Mouse (Mus musculus): ENCODE measurements around the gene Trio. TPM values are rescaled to one million over a fixed set of nuclear protein-coding genes. Genes with fewer than 3 reads are reported as not detected.

Trio gene
- polyA plus RNA-seq, 1 experiment from 2014 or later = 16.2 TPM

GRCm38 (mm10) chr15:27783092-27783491, 242.6 kb downstream of the Trio start:
- Histone ChIP-seq H3K36me3 (no peaks in the 10 kb centered on the region), H3K4me2 (peak overlapping the region; percentile 48), H3K4me3 (0 out of 2 replicates have a peak overlapping the region, but pooled peaks have one; percentile 3), H3K27me3 (no peaks in the 10 kb centered on the region), H3K4me1 (replicated peaks) (peaks cover 96% of the 10 kb centered on the region), H3K9ac (peak overlapping the region; percentile 29), H3K9me3 (replicated peaks) (no peaks in the 10 kb centered on the region), H3K27ac (peak overlapping the region; percentile 93)
- WGBS = 41% methylated on average over 8 of the region's 8 CpGs
- no peak for ATAC-seq (replicated peaks; ENCODE audit: insufficient number of reproducible peaks, insufficient read depth, low FRiP score, low read depth)

GRCm38 (mm10) chr15:27782383-27783036, 243.1 kb downstream of the Trio start:
- peak overlapping the region; percentile 93 for H3K27ac ChIP-seq
- no peak overlapping the region for H3K4me3 ChIP-seq
- H3K9ac ChIP-seq = no peak overlapping the region
- no peaks in the 10 kb centered on the region for H3K9me3 ChIP-seq (replicated peaks)
- no peaks in the 10 kb centered on the region for H3K36me3 ChIP-seq
- no peaks in the 10 kb centered on the region for H3K27me3 ChIP-seq
- peak; percentile 72 for ATAC-seq (replicated peaks; ENCODE audit: insufficient number of reproducible peaks, insufficient read depth, low FRiP score, low read depth)
- 16% methylated on average over 15 of the region's 15 CpGs for WGBS
- H3K4me2 ChIP-seq = peak overlapping the region; percentile 48
- H3K4me1 ChIP-seq (replicated peaks) = peaks cover 98% of the 10 kb centered on the region

GRCm38 (mm10) chr15:27779827-27780226, 245.8 kb downstream of the Trio start:
- Histone ChIP-seq H3K4me1 (replicated peaks) (peaks cover 83% of the 10 kb centered on the region), H3K9me3 (replicated peaks) (no peaks in the 10 kb centered on the region), H3K4me3 (no peak overlapping the region), H3K9ac (no peak overlapping the region), H3K4me2 (no peak overlapping the region), H3K27me3 (no peaks in the 10 kb centered on the region), H3K27ac (peak overlapping the region; percentile 90), H3K36me3 (no peaks in the 10 kb centered on the region)
- WGBS = 38% methylated on average over 10 of the region's 10 CpGs
- no peak for ATAC-seq (replicated peaks; ENCODE audit: insufficient number of reproducible peaks, insufficient read depth, low FRiP score, low read depth)

GRCm38 (mm10) chr15:27779398-27779797, 246.2 kb downstream of the Trio start:
- ATAC-seq (replicated peaks; ENCODE audit: insufficient number of reproducible peaks, insufficient read depth, low FRiP score, low read depth) = no peak
- Histone ChIP-seq H3K9ac (no peak overlapping the region), H3K27me3 (no peaks in the 10 kb centered on the region), H3K9me3 (replicated peaks) (no peaks in the 10 kb centered on the region), H3K27ac (peak overlapping the region; percentile 90), H3K36me3 (no peaks in the 10 kb centered on the region), H3K4me3 (no peak overlapping the region), H3K4me2 (no peak overlapping the region), H3K4me1 (replicated peaks) (peaks cover 79% of the 10 kb centered on the region)
- 56% methylated on average over 11 of the region's 11 CpGs for WGBS

- H3K9ac ChIP-seq = no peak overlapping the region; the same call in 1 of the 2 replicates
- H3K36me3 ChIP-seq = peaks cover 10% of the 10 kb centered on the region
- H3K4me2 ChIP-seq = peak overlapping the region; percentile 15
- H3K9me3 ChIP-seq (replicated peaks) = no peaks in the 10 kb centered on the region
- no peak overlapping the region for H3K4me3 ChIP-seq
- no peaks in the 10 kb centered on the region for H3K27me3 ChIP-seq
- peak overlapping the region; percentile 90 for H3K27ac ChIP-seq
- ATAC-seq (replicated peaks; ENCODE audit: insufficient number of reproducible peaks, insufficient read depth, low FRiP score, low read depth) = peak; percentile 51
- peaks cover 67% of the 10 kb centered on the region for H3K4me1 ChIP-seq (replicated peaks)
- WGBS = 7% methylated on average over 3 of the region's 3 CpGs
Measured at GRCm38 (mm10) chr15:27778256-27778655, 247.4 kb downstream of the Trio start.

GRCm38 (mm10) chr15:27777455-27778190, 248.0 kb downstream of the Trio start:
- 0 out of 2 replicates have a peak, but pooled peaks have one; percentile 15 for ATAC-seq (replicated peaks; ENCODE audit: insufficient number of reproducible peaks, insufficient read depth, low FRiP score, low read depth)
- H3K36me3 ChIP-seq = peaks cover 15% of the 10 kb centered on the region
- peak overlapping the region; percentile 29; the same call in 1 of the 2 replicates for H3K9ac ChIP-seq
- peaks cover 61% of the 10 kb centered on the region for H3K4me1 ChIP-seq (replicated peaks)
- no peaks in the 10 kb centered on the region for H3K9me3 ChIP-seq (replicated peaks)
- H3K27ac ChIP-seq = peak overlapping the region; percentile 90
- whole genome bisulfite sequencing = 29% methylated on average over 11 of the region's 11 CpGs
- H3K4me2 ChIP-seq = peak overlapping the region; percentile 15
- H3K4me3 ChIP-seq = no peak overlapping the region
- no peaks in the 10 kb centered on the region for H3K27me3 ChIP-seq

GRCm38 (mm10) chr15:27774481-27774880, 251.2 kb downstream of the Trio start:
- H3K9ac ChIP-seq = no peak overlapping the region
- H3K27me3 ChIP-seq = no peaks in the 10 kb centered on the region
- H3K4me3 ChIP-seq = no peak overlapping the region
- no peak overlapping the region for H3K27ac ChIP-seq
- ATAC-seq (replicated peaks; ENCODE audit: insufficient number of reproducible peaks, insufficient read depth, low FRiP score, low read depth) = no peak
- H3K36me3 ChIP-seq = peaks cover 39% of the 10 kb centered on the region
- H3K4me1 ChIP-seq (replicated peaks) = peaks cover 37% of the 10 kb centered on the region
- WGBS = 79% methylated on average over 7 of the region's 7 CpGs
- no peak overlapping the region for H3K4me2 ChIP-seq
- H3K9me3 ChIP-seq (replicated peaks) = no peaks in the 10 kb centered on the region

GRCm38 (mm10) chr15:27772125-27772627, 253.5 kb downstream of the Trio start:
- Histone ChIP-seq H3K36me3 (peaks cover 61% of the 10 kb centered on the region), H3K9me3 (replicated peaks) (no peaks in the 10 kb centered on the region), H3K4me3 (no peak overlapping the region), H3K4me1 (replicated peaks) (peaks cover 14% of the 10 kb centered on the region), H3K27ac (peak overlapping the region; percentile 68), H3K4me2 (no peak overlapping the region), H3K9ac (no peak overlapping the region), H3K27me3 (no peaks in the 10 kb centered on the region)
- 60% methylated on average over 7 of the region's 7 CpGs for WGBS
- no peak for ATAC-seq (replicated peaks; ENCODE audit: insufficient number of reproducible peaks, insufficient read depth, low FRiP score, low read depth)

GRCm38 (mm10) chr15:27771581-27771980, 254.1 kb downstream of the Trio start:
- no peak for ATAC-seq (replicated peaks; ENCODE audit: insufficient number of reproducible peaks, insufficient read depth, low FRiP score, low read depth)
- H3K9ac ChIP-seq = no peak overlapping the region
- H3K27me3 ChIP-seq = no peaks in the 10 kb centered on the region
- no peaks in the 10 kb centered on the region for H3K9me3 ChIP-seq (replicated peaks)
- no peak overlapping the region for H3K4me2 ChIP-seq
- H3K4me1 ChIP-seq (replicated peaks) = peaks cover 8% of the 10 kb centered on the region
- peak overlapping the region; percentile 68 for H3K27ac ChIP-seq
- H3K36me3 ChIP-seq = peaks cover 64% of the 10 kb centered on the region
- 70% methylated on average over 7 of the region's 7 CpGs for WGBS
- H3K4me3 ChIP-seq = no peak overlapping the region

GRCm38 (mm10) chr15:27770513-27771196, 255.0 kb downstream of the Trio start:
- ATAC-seq (replicated peaks; ENCODE audit: insufficient number of reproducible peaks, insufficient read depth, low FRiP score, low read depth) = no peak
- H3K4me2 ChIP-seq = no peak overlapping the region

GRCm38 (mm10) chr15:27761416-27761815, 264.2 kb downstream of the Trio start:
- H3K4me1 ChIP-seq (replicated peaks) = no peaks in the 10 kb centered on the region
- peaks cover 74% of the 10 kb centered on the region for H3K36me3 ChIP-seq
- WGBS = 88% methylated on average over 3 of the region's 3 CpGs
- H3K4me2 ChIP-seq = no peak overlapping the region
- no peak overlapping the region for H3K4me3 ChIP-seq
- no peaks in the 10 kb centered on the region for H3K9me3 ChIP-seq (replicated peaks)
- no peak overlapping the region for H3K27ac ChIP-seq
- H3K9ac ChIP-seq = no peak overlapping the region
- ATAC-seq (replicated peaks; ENCODE audit: insufficient number of reproducible peaks, insufficient read depth, low FRiP score, low read depth) = no peak
- H3K27me3 ChIP-seq = no peaks in the 10 kb centered on the region

More at GRCm38 (mm10) chr15:27770513-27771196, 255.0 kb downstream of the Trio start:
- H3K27me3 ChIP-seq = no peaks in the 10 kb centered on the region
- H3K4me1 ChIP-seq (replicated peaks) = peaks cover 7% of the 10 kb centered on the region; the same call in 1 of the 2 replicates
- no peak overlapping the region; the same call in 1 of the 2 replicates for H3K27ac ChIP-seq
- H3K9me3 ChIP-seq (replicated peaks) = no peaks in the 10 kb centered on the region
- WGBS = 69% methylated on average over 12 of the region's 12 CpGs
- H3K36me3 ChIP-seq = peaks cover 72% of the 10 kb centered on the region
- no peak overlapping the region for H3K4me3 ChIP-seq
- H3K9ac ChIP-seq = no peak overlapping the region
